Mouse (Mus musculus) liver, embryonic 14.5 days (tissue): ENCODE measurements at regions not wholly inside any gene's neighbourhood (a gene's known extent, or its start where the extent isn't known, plus 50 kb on each side); places are given as distances from the start of the nearest gene placed in this dataset.

Experiments used
- ATAC-seq: fragments of 200-750 bp; cut with Nextera tagmentation; 2 replicates; pipeline ENCODE4 v1.8.0; 2017; ENCODE audit warnings: moderate number of reproducible peaks, mild to moderate bottlenecking, moderate library complexity; ENCODE audit not compliant: insufficient read depth
- DNase-seq, 3 experiments: peaks; one replicate each; pipeline ENCODE4 v3.0.0-alpha.2; 2012 to 2013; ENCODE audit warnings: low read depth in 3 of 3, low spot score in 3 of 3
- H3K27ac ChIP-seq: fragments of 300-500 bp; sonication (generic); 2 replicates; pipeline ENCODE4 v1.5.1; 2014; ENCODE audit warnings: moderate library complexity, mild to moderate bottlenecking, control low read depth, inconsistent platforms
- H3K27me3 ChIP-seq: fragments of 300-500 bp; sonication (generic); 2 replicates; pipeline ENCODE4 v1.6.1; 2014; ENCODE audit warnings: mild to moderate bottlenecking, low read length, moderate library complexity; ENCODE audit not compliant: control insufficient read depth, insufficient read depth
- H3K36me3 ChIP-seq: fragments of 300-500 bp; sonication (generic); replicated peaks from 2 replicates; pipeline ENCODE4 v1.6.1; 2014; ENCODE audit warnings: low read depth; ENCODE audit not compliant: control insufficient read depth, insufficient read depth
- H3K4me1 ChIP-seq, 2 experiments: fragments of 200-500 bp in 1 of 2; fragments of 300-500 bp in 1 of 2; sonication (generic) in 1 of 2; replicated peaks; 2 replicates each; pipeline ENCODE4 v1.6.1; 2012 to 2014; ENCODE audit warnings: antibody characterized with exemption in 1 of 2, inconsistent platforms in 1 of 2, low read length in 1 of 2; ENCODE audit not compliant: control insufficient read depth in 2 of 2, insufficient read depth in 2 of 2
- H3K4me2 ChIP-seq: fragments of 300-500 bp; sonication (generic); 2 replicates; pipeline ENCODE4 v1.6.1; 2014; ENCODE audit warnings: low read depth, mild to moderate bottlenecking, control low read depth, moderate library complexity
- H3K4me3 ChIP-seq, 2 experiments: fragments of 200-500 bp in 1 of 2; fragments of 300-500 bp in 1 of 2; sonication (generic) in 1 of 2; 2 replicates each; pipeline ENCODE4 v1.5.1; 2012 to 2014; ENCODE audit warnings: low read depth in 2 of 2, low read length in 2 of 2, mild to moderate bottlenecking in 2 of 2, control low read depth in 1 of 2, inconsistent platforms in 1 of 2, moderate library complexity in 1 of 2; ENCODE audit not compliant: insufficient read depth in 1 of 2
- H3K9ac ChIP-seq: fragments of 300-500 bp; sonication (generic); replicated peaks from 2 replicates; pipeline ENCODE4 v1.6.1; 2014; ENCODE audit warnings: mild to moderate bottlenecking, control low read depth, moderate library complexity
- H3K9me3 ChIP-seq: fragments of 300-500 bp; sonication (generic); 2 replicates; pipeline ENCODE4 v1.6.1; 2016; ENCODE audit warnings: low read length, mixed read lengths; ENCODE audit not compliant: control insufficient read depth
- CTCF ChIP-seq: IDR thresholded peaks from 2 replicates; pipeline ENCODE4 v1.5.1; 2016; ENCODE audit warnings: antibody characterized with exemption, low read depth, control low read depth
- EP300 ChIP-seq: IDR thresholded peaks from 2 replicates; pipeline ENCODE4 v1.6.1; 2016; ENCODE audit warnings: antibody characterized with exemption, low read depth
- WGBS: fragments of 180-500 bp; shearing (Covaris S2); extraction: QIAGEN DNeasy Blood & Tissue Kit; methylation state at CpG from one replicate; pipeline ENCODE4 v1.1.7; 2014; ENCODE audit not compliant: insufficient replicate concordance; 5-methylcytosine and 5-hydroxymethylcytosine counted together

GRCm38 (mm10) chr16:53063061-53063460, 609.2 kb upstream of the Alcam start:
- TF ChIP-seq EP300, result no peak
- no peak for TF ChIP-seq CTCF
- no peak overlapping the region for H3K4me3 ChIP-seq
- H3K4me2 ChIP-seq, result no peak overlapping the region
- H3K36me3 ChIP-seq, result no peaks in the 10 kb centered on the region
- no peak overlapping the region for H3K9ac ChIP-seq
- no peak for ATAC-seq
- 54% methylated on average over 5 of the region's 5 CpGs for WGBS
- no peaks in the 10 kb centered on the region for H3K9me3 ChIP-seq
- no peaks in the 10 kb centered on the region for H3K27me3 ChIP-seq
- no peaks in the 10 kb centered on the region for H3K4me1 ChIP-seq
- no peak for DNase-seq
- H3K27ac ChIP-seq, result no peak overlapping the region

- Histone ChIP-seq H3K4me2 (no peak overlapping the region), H3K9ac (no peak overlapping the region), H3K36me3 (no peaks in the 10 kb centered on the region), H3K27ac (no peak overlapping the region), H3K27me3 (no peaks in the 10 kb centered on the region), H3K4me3 (no peak overlapping the region), H3K4me1 (no peaks in the 10 kb centered on the region), H3K9me3 (no peaks in the 10 kb centered on the region)
- no peak for TF ChIP-seq EP300
- no peak for TF ChIP-seq CTCF
- DNase-seq (no peak), ATAC-seq (no peak)
- WGBS, result 26% methylated on average over 1 of the region's 1 CpGs
Measured at GRCm38 (mm10) chr16:53026056-53026455, 572.2 kb upstream of the Alcam start.

GRCm38 (mm10) chr16:53011847-53012246, 558.0 kb upstream of the Alcam start:
- no peaks in the 10 kb centered on the region for H3K4me1 ChIP-seq
- DNase-seq (no peak), ATAC-seq (no peak)
- no peaks in the 10 kb centered on the region for H3K9me3 ChIP-seq
- H3K36me3 ChIP-seq, result no peaks in the 10 kb centered on the region
- no peak for TF ChIP-seq EP300
- no peak for TF ChIP-seq CTCF
- H3K27me3 ChIP-seq, result no peaks in the 10 kb centered on the region
- no peak overlapping the region for H3K4me2 ChIP-seq
- no peak overlapping the region for H3K27ac ChIP-seq
- no peak overlapping the region for H3K4me3 ChIP-seq
- H3K9ac ChIP-seq, result no peak overlapping the region
- WGBS, result 69% methylated on average over 1 of the region's 1 CpGs

GRCm38 (mm10) chr16:52988852-52989397, 535.1 kb upstream of the Alcam start:
- ATAC-seq, result no peak
- Histone ChIP-seq H3K27ac (no peak overlapping the region), H3K9me3 (no peaks in the 10 kb centered on the region), H3K4me3 (no peak overlapping the region), H3K4me1 (no peaks in the 10 kb centered on the region), H3K27me3 (no peaks in the 10 kb centered on the region), H3K4me2 (no peak overlapping the region), H3K9ac (no peak overlapping the region), H3K36me3 (no peaks in the 10 kb centered on the region)
- no peak for DNase-seq
- 63% methylated on average over 1 of the region's 1 CpGs for WGBS
- TF ChIP-seq EP300 (no peak), CTCF (no peak)

GRCm38 (mm10) chr16:52984336-52984735, 530.5 kb upstream of the Alcam start:
- TF ChIP-seq CTCF (no peak), EP300 (no peak)
- Histone ChIP-seq H3K27me3 (no peaks in the 10 kb centered on the region), H3K9ac (no peak overlapping the region), H3K9me3 (no peaks in the 10 kb centered on the region), H3K27ac (no peak overlapping the region), H3K4me3 (no peak overlapping the region), H3K4me2 (no peak overlapping the region), H3K4me1 (no peaks in the 10 kb centered on the region), H3K36me3 (no peaks in the 10 kb centered on the region)
- no peak for DNase-seq
- 26% methylated on average over 1 of the region's 1 CpGs for WGBS
- no peak for ATAC-seq

- H3K36me3 ChIP-seq, result no peaks in the 10 kb centered on the region
- no peak overlapping the region for H3K27ac ChIP-seq
- H3K4me1 ChIP-seq, result no peaks in the 10 kb centered on the region
- WGBS, result 49% methylated on average over 2 of the region's 2 CpGs
- no peak overlapping the region for H3K4me3 ChIP-seq
- no peak for TF ChIP-seq CTCF
- no peak for TF ChIP-seq EP300
- H3K9ac ChIP-seq, result no peak overlapping the region
- H3K9me3 ChIP-seq, result no peaks in the 10 kb centered on the region
- DNase-seq, result no peak
- no peak for ATAC-seq
- no peak overlapping the region for H3K4me2 ChIP-seq
- H3K27me3 ChIP-seq, result no peaks in the 10 kb centered on the region
Measured at GRCm38 (mm10) chr16:52980995-52981394, 527.1 kb upstream of the Alcam start.
